Mouse (Mus musculus) intestine, embryonic 14.5 days (tissue): Measurements from ENCODE around the gene Nmt1. TPM values are rescaled to one million over a fixed set of nuclear protein-coding genes. Genes with fewer than 3 reads are reported as not detected.

Experiments used
- ATAC-seq: fragments of 200-750 bp; cut with Nextera tagmentation; replicated peaks from 2 replicates; pipeline ENCODE4 v1.8.0; 2017; ENCODE audit warnings: low read depth, moderate number of reproducible peaks, moderate TSS enrichment, moderate library complexity; ENCODE audit not compliant: low FRiP score, low TSS enrichment
- DNase-seq: peaks from one replicate; pipeline ENCODE4 v3.0.0-alpha.2; 2018; ENCODE audit warnings: low spot score
- H3K27ac ChIP-seq: fragments of 300-500 bp; sonication (generic); 2 replicates; pipeline ENCODE4 v1.5.1; 2014; ENCODE audit warnings: low read depth, mild to moderate bottlenecking, control low read depth
- H3K27me3 ChIP-seq: fragments of 300-500 bp; sonication (generic); replicated peaks from 2 replicates; pipeline ENCODE4 v1.6.1; 2014; ENCODE audit warnings: low read length, control low read depth; ENCODE audit not compliant: control insufficient read depth, insufficient read depth
- H3K36me3 ChIP-seq: fragments of 300-500 bp; sonication (generic); 2 replicates; pipeline ENCODE4 v1.6.1; 2014; ENCODE audit warnings: low read length, control low read depth; ENCODE audit not compliant: control insufficient read depth, insufficient read depth
- H3K4me1 ChIP-seq: fragments of 300-500 bp; sonication (generic); replicated peaks from 2 replicates; pipeline ENCODE4 v1.6.1; 2014; ENCODE audit warnings: low read length, control low read depth, mixed read lengths; ENCODE audit not compliant: control insufficient read depth, insufficient read depth
- H3K4me2 ChIP-seq: fragments of 300-500 bp; sonication (generic); 2 replicates; pipeline ENCODE4 v1.6.1; 2014; ENCODE audit warnings: low read length
- H3K4me3 ChIP-seq: fragments of 300-500 bp; sonication (generic); 2 replicates; pipeline ENCODE4 v1.5.1; 2014; ENCODE audit warnings: low read depth, low read length, control low read depth, mixed read lengths
- H3K9ac ChIP-seq: fragments of 300-500 bp; sonication (generic); 2 replicates; pipeline ENCODE4 v1.6.1; 2014; ENCODE audit warnings: mild to moderate bottlenecking, low read length
- H3K9me3 ChIP-seq: fragments of 300-500 bp; sonication (generic); 2 replicates; pipeline ENCODE4 v1.6.1; 2016; ENCODE audit warnings: low read length, control low read depth; ENCODE audit not compliant: control insufficient read depth
- WGBS: fragments of 180-500 bp; shearing (Covaris S2); extraction: QIAGEN DNeasy Blood & Tissue Kit; methylation state at CpG from one replicate; pipeline ENCODE4 v1.1.7; 2014; 5-methylcytosine and 5-hydroxymethylcytosine counted together
- polyA plus RNA-seq: library from polyadenylated mRNA; unstranded; fragments of >200 nt; fragmentation: Nextera tagmentation; extraction: Ambion mirVana; gene quantifications from 2 replicates; pipeline ENCODE4 v1.2.1, GENCODE M21; 2014

Gene Nmt1
- polyA plus RNA-seq = 69.3 and 69.7 TPM in 2 replicates

DNA sequence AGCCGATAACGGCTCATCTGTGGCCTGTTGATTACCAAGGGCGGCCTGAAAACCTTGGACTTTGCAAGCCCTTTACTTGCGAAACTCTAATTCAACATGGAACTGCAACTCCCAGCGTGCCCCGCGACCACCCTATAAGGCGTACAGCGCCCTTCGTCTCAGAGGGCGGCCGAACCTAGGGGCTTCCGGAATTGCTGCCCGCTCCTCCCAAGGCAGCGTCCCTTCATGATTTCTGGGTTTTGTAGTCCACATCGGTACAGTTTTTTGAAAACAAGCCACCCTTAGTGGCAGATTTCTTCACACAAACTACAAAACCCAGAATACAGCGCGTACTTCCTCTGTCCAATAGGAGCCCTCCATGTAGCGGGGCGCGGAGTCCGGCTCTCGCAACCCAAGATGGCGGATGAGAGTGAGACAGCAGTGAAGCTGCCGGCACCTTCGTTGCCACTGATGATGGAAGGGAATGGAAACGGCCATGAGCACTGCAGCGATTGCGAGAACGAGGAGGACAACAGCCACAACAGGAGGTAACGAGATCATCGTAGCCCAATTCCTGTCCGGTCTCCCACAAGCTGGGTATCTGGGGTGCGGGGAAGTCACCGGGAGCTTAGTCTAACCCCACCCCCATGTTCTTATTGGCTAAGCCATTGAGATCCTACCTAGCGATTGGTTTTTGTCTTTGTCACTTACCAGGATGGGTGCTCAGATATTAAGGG lies at the start of gene Nmt1, which contains the start of gene Dcakd:
Nmt1 (plus strand) TSS at position 15 of the 716 bp plus-strand sequence.
Dcakd (minus strand) TSS at position 158 of the 716 bp plus-strand sequence.
- no peaks in the 10 kb centered on the region for H3K27me3 ChIP-seq
- DNase-seq = peak; percentile 98
- peaks cover 22% of the 10 kb centered on the region for H3K4me1 ChIP-seq
- peak within 1 kb of the TSS; percentile 64 for H3K4me3 ChIP-seq
- H3K9me3 ChIP-seq = no peaks in the 10 kb centered on the region
- H3K9ac ChIP-seq = peak within 1 kb of the TSS; percentile 48
- H3K36me3 ChIP-seq = peaks cover 16% of the 10 kb centered on the region; the same call in 1 of the 2 replicates
- peak within 1 kb of the TSS; percentile 62; the same call in 1 of the 2 replicates for H3K27ac ChIP-seq
- ATAC-seq = peak; percentile 98
- WGBS = under 1% methylated on average over 36 of the region's 36 CpGs
- peak within 1 kb of the TSS; percentile 84 for H3K4me2 ChIP-seq

DNA sequence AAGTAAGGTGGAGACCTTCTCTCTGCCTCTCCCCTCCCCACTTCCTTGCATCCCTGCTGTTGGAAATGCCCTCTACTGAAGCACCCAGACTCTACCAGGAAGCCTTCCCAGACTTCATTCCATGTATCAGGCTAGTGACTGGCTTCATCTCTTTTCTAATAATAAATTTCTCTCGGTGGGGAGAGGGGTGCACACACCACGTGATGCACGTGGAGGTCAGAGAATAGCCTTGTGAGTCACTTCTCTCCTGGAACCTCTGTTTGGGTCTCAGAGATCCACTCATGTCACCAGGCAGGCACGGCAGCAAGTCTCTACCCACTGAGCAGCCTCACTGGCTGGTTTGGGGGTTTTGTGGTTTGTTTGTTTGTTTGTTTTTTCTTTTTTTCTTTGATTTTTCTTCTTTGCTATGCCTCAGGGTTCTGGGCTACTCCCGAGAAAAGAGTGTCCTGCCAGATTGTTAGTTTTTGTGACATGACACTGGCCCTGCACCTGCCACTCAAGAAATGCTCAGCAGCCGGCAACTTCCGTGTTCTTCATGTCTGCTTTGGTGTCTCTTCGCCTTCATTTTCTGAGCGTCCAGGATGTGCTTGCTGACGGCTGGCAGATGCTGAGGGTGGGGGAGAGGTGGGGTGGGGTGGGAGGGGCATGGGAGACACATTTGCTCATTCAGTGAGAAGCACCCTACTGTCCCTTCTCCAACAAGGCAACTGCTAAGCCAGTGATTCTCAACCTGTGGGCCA lies 46.7 kb upstream of the Nmt1 start:
- H3K9ac ChIP-seq = no peak overlapping the region
- ATAC-seq (no peak), DNase-seq (no peak)
- no peak overlapping the region for H3K4me2 ChIP-seq
- no peaks in the 10 kb centered on the region for H3K27me3 ChIP-seq
- H3K27ac ChIP-seq = no peak overlapping the region
- H3K36me3 ChIP-seq = no peaks in the 10 kb centered on the region
- H3K4me3 ChIP-seq = no peak overlapping the region
- 52% methylated on average over 10 of the region's 10 CpGs for WGBS
- H3K9me3 ChIP-seq = no peaks in the 10 kb centered on the region
- 0 out of 2 replicates have a peak, but pooled peaks cover 7% of the 10 kb centered on the region for H3K4me1 ChIP-seq

DNA sequence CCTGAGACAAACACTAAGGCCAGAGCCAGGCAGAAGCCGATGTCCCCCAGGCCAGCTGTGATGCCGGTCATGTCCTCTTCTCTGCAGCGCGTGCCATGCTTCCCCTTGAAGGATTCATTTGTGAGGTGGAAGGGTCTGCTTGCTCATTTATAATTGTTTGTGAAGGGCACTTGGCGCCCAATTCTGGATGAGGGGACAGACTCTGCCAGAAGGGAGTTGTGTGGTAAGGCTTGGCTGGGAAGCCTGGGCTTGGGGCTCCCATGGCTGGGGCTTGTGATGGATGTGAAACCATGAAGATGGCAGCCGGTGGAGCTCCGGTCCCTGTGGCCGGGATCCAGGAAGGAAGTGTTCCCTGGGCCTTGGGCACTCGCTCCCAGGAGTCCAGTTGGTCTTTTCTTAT lies 43.9 kb upstream of the Nmt1 start:
- Histone ChIP-seq H3K9ac (no peak overlapping the region), H3K27me3 (no peaks in the 10 kb centered on the region; the same call in 1 of the 2 replicates), H3K4me3 (no peak overlapping the region), H3K9me3 (no peaks in the 10 kb centered on the region), H3K4me2 (no peak overlapping the region), H3K27ac (no peak overlapping the region), H3K36me3 (no peaks in the 10 kb centered on the region), H3K4me1 (0 out of 2 replicates have a peak, but pooled peaks cover 5% of the 10 kb centered on the region)
- WGBS = 91% methylated on average over 9 of the region's 9 CpGs
- ATAC-seq (no peak), DNase-seq (no peak)

DNA sequence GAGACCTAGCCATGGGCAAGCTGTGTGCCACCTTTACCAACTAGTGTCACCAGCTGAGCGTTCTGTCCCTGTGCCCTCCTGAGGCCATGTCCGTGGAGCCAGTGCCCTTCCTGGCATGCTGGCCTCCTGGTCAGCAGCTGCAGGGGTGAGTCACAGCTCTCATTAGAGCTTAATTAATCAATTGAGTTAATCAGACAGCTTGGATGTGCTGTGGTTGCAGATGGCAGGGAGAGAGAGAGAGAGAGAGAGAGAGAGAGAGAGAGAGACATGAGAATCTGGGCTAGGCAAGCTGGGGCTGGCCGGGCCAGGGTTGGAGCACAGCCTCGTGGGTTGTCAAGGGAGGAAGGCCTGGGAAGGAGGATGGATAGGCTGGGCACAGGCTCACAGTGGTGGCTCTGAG lies 43.4 kb upstream of the Nmt1 start:
- 69% methylated on average over 4 of the region's 4 CpGs for WGBS
- ATAC-seq = no peak
- Histone ChIP-seq H3K9me3 (no peaks in the 10 kb centered on the region), H3K27me3 (no peaks in the 10 kb centered on the region; the same call in 1 of the 2 replicates), H3K4me1 (peaks cover 8% of the 10 kb centered on the region), H3K36me3 (no peaks in the 10 kb centered on the region), H3K4me2 (no peak overlapping the region), H3K27ac (no peak overlapping the region), H3K4me3 (no peak overlapping the region), H3K9ac (no peak overlapping the region)
- DNase-seq = no peak

DNA sequence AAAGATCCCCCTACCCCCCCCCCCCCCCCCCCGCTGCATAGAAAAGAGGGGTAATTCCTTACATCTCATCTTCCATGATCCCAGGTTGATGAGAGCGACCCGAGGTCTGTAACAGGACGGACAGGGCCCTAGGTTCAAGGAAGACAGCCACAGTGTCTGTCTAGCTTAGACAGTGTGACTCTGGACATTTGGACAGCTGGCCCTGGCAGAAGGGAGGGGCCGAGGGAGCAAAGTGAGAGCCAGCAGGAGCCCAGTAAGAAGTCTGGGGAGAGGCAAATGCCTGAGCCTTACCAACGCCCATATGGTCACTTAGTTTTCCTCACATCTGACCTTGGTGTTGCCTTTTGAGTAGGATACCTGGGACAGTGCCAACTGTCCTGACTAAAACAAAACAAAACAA lies 42.8 kb upstream of the Nmt1 start:
- no peak for ATAC-seq
- Histone ChIP-seq H3K4me1 (peaks cover 14% of the 10 kb centered on the region), H3K36me3 (no peaks in the 10 kb centered on the region), H3K9me3 (no peaks in the 10 kb centered on the region), H3K4me2 (no peak overlapping the region), H3K4me3 (no peak overlapping the region), H3K9ac (no peak overlapping the region), H3K27ac (no peak overlapping the region), H3K27me3 (no peaks in the 10 kb centered on the region; the same call in 1 of the 2 replicates)
- no peak for DNase-seq
- 54% methylated on average over 6 of the region's 6 CpGs for WGBS

DNA sequence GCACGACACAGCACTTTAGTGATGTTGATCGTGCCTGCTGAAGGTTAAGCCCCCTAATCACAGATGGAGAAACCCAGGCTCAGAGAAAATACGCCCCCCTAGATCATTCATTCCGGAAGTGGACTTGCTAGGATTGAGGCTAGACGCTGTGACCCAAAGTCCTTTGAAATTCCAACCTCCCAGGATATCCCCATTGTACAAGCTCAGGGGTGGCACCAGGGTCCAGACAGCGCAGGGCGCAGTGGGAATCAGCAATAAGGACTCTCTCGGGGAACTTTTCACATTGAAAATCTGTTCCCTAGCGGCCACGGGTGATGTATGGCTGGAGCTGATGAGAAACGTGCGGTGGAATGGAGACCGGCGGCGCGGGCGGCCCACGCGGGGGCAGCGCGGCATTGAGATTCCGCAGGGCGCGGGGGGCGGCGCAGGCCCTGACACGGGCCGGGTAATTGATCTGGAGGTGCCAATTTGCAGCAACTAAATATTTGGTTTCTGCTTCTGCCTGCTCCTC lies 38.3 kb upstream of the Nmt1 start:
- Histone ChIP-seq H3K4me3 (peak overlapping the region; percentile 30), H3K4me2 (peak overlapping the region; percentile 65), H3K27ac (no peak overlapping the region), H3K36me3 (peaks cover 10% of the 10 kb centered on the region), H3K9ac (peak overlapping the region; percentile 35; the same call in 1 of the 2 replicates), H3K9me3 (no peaks in the 10 kb centered on the region), H3K27me3 (peaks cover 8% of the 10 kb centered on the region; the same call in 1 of the 2 replicates), H3K4me1 (peaks cover 20% of the 10 kb centered on the region)
- DNase-seq (peak; percentile 62), ATAC-seq (no peak)
- WGBS = 9% methylated on average over 28 of the region's 28 CpGs

DNA sequence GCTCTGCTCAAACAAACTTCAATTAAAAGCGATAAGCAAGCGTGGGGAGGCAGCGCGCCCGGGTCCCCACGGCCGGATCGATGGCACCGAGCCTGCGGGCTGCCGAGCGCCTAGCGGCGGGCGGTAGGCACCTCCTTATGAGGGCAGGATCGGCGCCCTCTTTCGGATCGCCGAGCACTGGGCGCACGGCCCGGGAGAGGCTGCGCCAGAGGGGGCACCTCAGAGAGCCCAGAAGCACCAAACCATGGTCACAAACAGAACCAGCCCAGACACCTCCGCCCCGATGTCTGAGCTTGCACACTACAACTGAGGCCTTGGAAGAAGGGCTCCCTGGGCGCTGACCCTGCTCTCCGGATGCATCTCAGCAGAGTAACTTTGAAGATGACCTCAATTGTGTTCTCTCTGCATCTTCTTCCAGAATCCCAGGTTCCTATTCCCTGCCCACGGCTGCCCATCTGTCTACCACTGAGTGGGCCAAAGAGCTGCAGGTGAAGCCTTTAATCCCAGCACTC lies 37.8 kb upstream of the Nmt1 start:
- peaks cover 8% of the 10 kb centered on the region; the same call in 1 of the 2 replicates for H3K27me3 ChIP-seq
- H3K9ac ChIP-seq = peak overlapping the region; percentile 35; the same call in 1 of the 2 replicates
- H3K4me2 ChIP-seq = peak overlapping the region; percentile 65
- WGBS = 3% methylated on average over 29 of the region's 29 CpGs
- ATAC-seq (no peak), DNase-seq (peak; percentile 67)
- H3K9me3 ChIP-seq = no peaks in the 10 kb centered on the region
- H3K36me3 ChIP-seq = peaks cover 15% of the 10 kb centered on the region
- peak overlapping the region; percentile 30 for H3K4me3 ChIP-seq
- H3K4me1 ChIP-seq = peaks cover 20% of the 10 kb centered on the region
- no peak overlapping the region for H3K27ac ChIP-seq

DNA sequence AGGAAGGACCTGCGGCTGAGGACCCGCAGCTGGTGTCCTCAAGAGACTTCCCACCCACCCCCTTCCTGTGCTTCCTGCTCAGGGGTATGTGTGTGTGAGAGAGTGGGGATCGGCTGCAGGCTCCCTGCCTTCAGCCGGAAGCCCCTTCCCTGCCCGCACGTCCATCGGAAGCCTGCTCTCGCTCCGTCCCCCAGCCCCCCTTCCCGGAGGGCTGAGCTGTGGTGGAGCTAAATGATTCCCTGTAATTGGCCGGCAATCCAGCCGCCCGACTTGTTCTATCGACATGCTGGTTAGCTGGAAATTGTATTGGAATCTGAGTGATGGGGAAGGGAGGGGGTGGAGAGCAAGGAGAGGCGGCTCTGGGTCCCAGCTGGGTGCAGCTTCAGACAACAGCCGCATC lies 36.3 kb upstream of the Nmt1 start:
- H3K4me1 ChIP-seq = peaks cover 20% of the 10 kb centered on the region
- peaks cover 8% of the 10 kb centered on the region; the same call in 1 of the 2 replicates for H3K27me3 ChIP-seq
- 1% methylated on average over 16 of the region's 16 CpGs for WGBS
- peak overlapping the region; percentile 45 for H3K4me2 ChIP-seq
- DNase-seq (peak; percentile 75), ATAC-seq (peak; percentile 26)
- peak overlapping the region; percentile 34; the same call in 1 of the 2 replicates for H3K9ac ChIP-seq
- H3K36me3 ChIP-seq = peaks cover 30% of the 10 kb centered on the region
- no peaks in the 10 kb centered on the region for H3K9me3 ChIP-seq
- peak overlapping the region; percentile 59; the same call in 1 of the 2 replicates for H3K27ac ChIP-seq
- peak overlapping the region; percentile 20 for H3K4me3 ChIP-seq
